Mouse (Mus musculus) E14TG2a.4 (cell line): ENCODE data around the gene Meaf6.
A peak's percentile ranks its signal among the peaks of the same experiment; 100 is the strongest.

Experiments
- H3K27me3 ChIP-seq: 2 replicates; pipeline ENCODE4 v1.6.1; 2014; ENCODE audit warnings: low read length, control low read depth; ENCODE audit not compliant: insufficient read depth
- H3K36me3 ChIP-seq: 2 replicates; pipeline ENCODE4 v1.6.1; 2014; ENCODE audit warnings: low read length, control low read depth; ENCODE audit not compliant: insufficient read depth
- H3K4me1 ChIP-seq: replicated peaks from 2 replicates; pipeline ENCODE4 v1.6.1; 2014; ENCODE audit warnings: low read depth, low read length, control low read depth
- H3K4me3 ChIP-seq: replicated peaks from 2 replicates; pipeline ENCODE4 v1.5.1; 2014; ENCODE audit warnings: mild to moderate bottlenecking, low read length
- H3K9me3 ChIP-seq: 2 replicates; pipeline ENCODE4 v1.6.1; 2014; ENCODE audit warnings: low read length, control low read depth
- CTCF ChIP-seq: conservative IDR thresholded peaks from 2 replicates; pipeline ENCODE4 v1.5.1; 2014; ENCODE audit warnings: low read length
- NANOG ChIP-seq: IDR thresholded peaks from 2 replicates; pipeline ENCODE4 v1.6.1; 2014; ENCODE audit warnings: borderline replicate concordance, low read length, mixed read lengths
- POU5F1 ChIP-seq: IDR thresholded peaks from 2 replicates; pipeline ENCODE4 v1.6.1; 2014; ENCODE audit warnings: low read length, borderline replicate concordance

Gene Meaf6

GRCm38 (mm10) chr4:125157322-125157721 is 72.4 kb downstream of the Meaf6 start:
- Histone ChIP-seq H3K36me3 (no peaks in the 10 kb centered on the region), H3K4me3 (no peak overlapping the region), H3K27me3 (peaks cover 8% of the 10 kb centered on the region), H3K4me1 (peaks cover 53% of the 10 kb centered on the region), H3K9me3 (peaks cover 6% of the 10 kb centered on the region; the same call in 1 of the 2 replicates)
- no peak for TF ChIP-seq NANOG
- TF ChIP-seq POU5F1: no peak
- no peak for TF ChIP-seq CTCF

GRCm38 (mm10) chr4:125158081-125158480 is 73.1 kb downstream of the Meaf6 start:
- H3K4me1 ChIP-seq: peaks cover 54% of the 10 kb centered on the region
- TF ChIP-seq CTCF: no peak
- no peak for TF ChIP-seq NANOG
- no peak for TF ChIP-seq POU5F1
- no peak overlapping the region for H3K4me3 ChIP-seq
- peaks cover 8% of the 10 kb centered on the region for H3K27me3 ChIP-seq
- no peaks in the 10 kb centered on the region for H3K36me3 ChIP-seq
- H3K9me3 ChIP-seq: peaks cover 6% of the 10 kb centered on the region; the same call in 1 of the 2 replicates

- Histone ChIP-seq H3K27me3 (peaks cover 13% of the 10 kb centered on the region), H3K4me1 (peaks cover 54% of the 10 kb centered on the region), H3K36me3 (no peaks in the 10 kb centered on the region), H3K4me3 (0 out of 2 replicates have a peak overlapping the region, but pooled peaks have one; percentile 26), H3K9me3 (peaks cover 6% of the 10 kb centered on the region; the same call in 1 of the 2 replicates)
- no peak for TF ChIP-seq POU5F1
- TF ChIP-seq CTCF: no peak
- no peak for TF ChIP-seq NANOG
Observed at GRCm38 (mm10) chr4:125158581-125159317, 73.8 kb downstream of the Meaf6 start.

- TF ChIP-seq POU5F1: no peak
- TF ChIP-seq CTCF: peak; percentile 63
- TF ChIP-seq NANOG: no peak
- peak overlapping the region; percentile 35; the same call in 1 of the 2 replicates for H3K4me3 ChIP-seq
- peaks cover 18% of the 10 kb centered on the region for H3K27me3 ChIP-seq
- H3K9me3 ChIP-seq: peaks cover 6% of the 10 kb centered on the region; the same call in 1 of the 2 replicates
- no peaks in the 10 kb centered on the region for H3K36me3 ChIP-seq
- peaks cover 66% of the 10 kb centered on the region for H3K4me1 ChIP-seq
Observed at GRCm38 (mm10) chr4:125160320-125160950, 75.5 kb downstream of the Meaf6 start.

- peaks cover 6% of the 10 kb centered on the region; the same call in 1 of the 2 replicates for H3K9me3 ChIP-seq
- peaks cover 18% of the 10 kb centered on the region for H3K27me3 ChIP-seq
- peaks cover 70% of the 10 kb centered on the region for H3K4me1 ChIP-seq
- H3K36me3 ChIP-seq: no peaks in the 10 kb centered on the region
- no peak for TF ChIP-seq NANOG
- no peak for TF ChIP-seq POU5F1
- TF ChIP-seq CTCF: no peak
- 0 out of 2 replicates have a peak overlapping the region, but pooled peaks have one; percentile 35 for H3K4me3 ChIP-seq
Observed at GRCm38 (mm10) chr4:125160951-125161331, 76.0 kb downstream of the Meaf6 start.

GRCm38 (mm10) chr4:125161392-125161791 is 76.5 kb downstream of the Meaf6 start:
- Histone ChIP-seq H3K9me3 (peaks cover 6% of the 10 kb centered on the region; the same call in 1 of the 2 replicates), H3K36me3 (no peaks in the 10 kb centered on the region), H3K4me1 (peaks cover 74% of the 10 kb centered on the region), H3K27me3 (peaks cover 14% of the 10 kb centered on the region; the same call in 1 of the 2 replicates), H3K4me3 (no peak overlapping the region)
- TF ChIP-seq NANOG: no peak
- TF ChIP-seq POU5F1: no peak
- no peak for TF ChIP-seq CTCF

GRCm38 (mm10) chr4:125162701-125163100 is 77.8 kb downstream of the Meaf6 start:
- Histone ChIP-seq H3K4me1 (peaks cover 86% of the 10 kb centered on the region), H3K36me3 (no peaks in the 10 kb centered on the region), H3K4me3 (peak overlapping the region; percentile 52), H3K9me3 (peaks cover 5% of the 10 kb centered on the region; the same call in 1 of the 2 replicates), H3K27me3 (peaks cover 10% of the 10 kb centered on the region; the same call in 1 of the 2 replicates)
- no peak for TF ChIP-seq CTCF
- TF ChIP-seq NANOG: no peak
- no peak for TF ChIP-seq POU5F1
